Mouse (Mus musculus) CH12.LX (cell line): Measurements from ENCODE around the gene Mapkbp1.

ENCODE experiments used
- CTCF ChIP-seq, 2 experiments: IDR thresholded peaks in 1 of 2; conservative IDR thresholded peaks in 1 of 2; 2 replicates each; pipeline ENCODE4 v1.5.1; 2011 to 2012; ENCODE audit warnings: low read depth in 2 of 2, low read length in 2 of 2, improper control_type of control experiment in 1 of 2, inconsistent platforms in 1 of 2, mild to moderate bottlenecking in 1 of 2, moderate library complexity in 1 of 2
- MXI1 ChIP-seq: IDR thresholded peaks from 2 replicates; pipeline ENCODE4 v1.6.1; 2011; ENCODE audit warnings: mild to moderate bottlenecking, low read depth, low read length, improper control_type of control experiment
- POLR2A ChIP-seq: IDR thresholded peaks from 2 replicates; pipeline ENCODE4 v1.6.1; 2011; ENCODE audit warnings: low read depth, mild to moderate bottlenecking, improper control_type of control experiment, low read length
- ZMIZ1 ChIP-seq: IDR thresholded peaks from 2 replicates; pipeline ENCODE4 v1.6.1; 2012; ENCODE audit warnings: low read depth, mild to moderate bottlenecking, inconsistent platforms, low read length, improper control_type of control experiment

GRCm38 (mm10) chr2:120037744-120038143 is 65.2 kb downstream of the Mapkbp1 start:
- no peak for TF ChIP-seq MXI1
- no peak for TF ChIP-seq CTCF (conservative IDR thresholded peaks at IDR 0.05 in 1 of 2, IDR thresholded peaks at IDR 0.05 in 1 of 2; ENCODE audit: low read depth in 2 of 2, low read length in 2 of 2)
- no peak for TF ChIP-seq ZMIZ1
- TF ChIP-seq POLR2A = no peak
